Mouse (Mus musculus) lung, embryonic 16.5 days (tissue): ENCODE data around the gene Ankfy1. TPM values are rescaled to one million over a fixed set of nuclear protein-coding genes. Genes with fewer than 3 reads are reported as not detected.
A peak's percentile ranks its signal among the peaks of the same experiment; 100 is the strongest.

ENCODE experiments used
- ATAC-seq: fragments of 200-750 bp; cut with Nextera tagmentation; 2 replicates; pipeline ENCODE4 v1.8.0; 2017; ENCODE audit warnings: low read depth, mild to moderate bottlenecking, moderate library complexity
- H3K27ac ChIP-seq: fragments of 300-500 bp; sonication (generic); 2 replicates; pipeline ENCODE4 v1.5.1; 2014; ENCODE audit warnings: mild to moderate bottlenecking, control low read depth, low read length
- H3K27me3 ChIP-seq: fragments of 300-500 bp; sonication (generic); 2 replicates; pipeline ENCODE4 v1.6.1; 2014; ENCODE audit warnings: low read depth, low read length, mixed read lengths; ENCODE audit not compliant: control insufficient read depth, insufficient read depth
- H3K36me3 ChIP-seq: fragments of 300-500 bp; sonication (generic); 2 replicates; pipeline ENCODE4 v1.6.1; 2014; ENCODE audit warnings: low read length; ENCODE audit not compliant: control insufficient read depth, insufficient read depth
- H3K4me1 ChIP-seq: fragments of 300-500 bp; sonication (generic); replicated peaks from 2 replicates; pipeline ENCODE4 v1.6.1; 2014; ENCODE audit warnings: low read length, mixed read lengths; ENCODE audit not compliant: control insufficient read depth, insufficient read depth
- H3K4me2 ChIP-seq: fragments of 300-500 bp; sonication (generic); 2 replicates; pipeline ENCODE4 v1.6.1; 2014; ENCODE audit warnings: low read depth, low read length, control low read depth
- H3K4me3 ChIP-seq: fragments of 300-500 bp; sonication (generic); 2 replicates; pipeline ENCODE4 v1.5.1; 2014; ENCODE audit warnings: mild to moderate bottlenecking, low read length, control low read depth
- H3K9ac ChIP-seq: fragments of 300-500 bp; sonication (generic); 2 replicates; pipeline ENCODE4 v1.6.1; 2014; ENCODE audit warnings: low read length, control low read depth
- H3K9me3 ChIP-seq: fragments of 300-500 bp; sonication (generic); 2 replicates; pipeline ENCODE4 v1.6.1; 2016; ENCODE audit warnings: low read length; ENCODE audit not compliant: control insufficient read depth
- WGBS: fragments of 180-500 bp; shearing (Covaris S2); extraction: QIAGEN DNeasy Blood & Tissue Kit; methylation state at CpG from one replicate; pipeline ENCODE4 v1.1.7; 2014; 5-methylcytosine and 5-hydroxymethylcytosine counted together
- polyA plus RNA-seq: library from polyadenylated mRNA; unstranded; fragments of >200 nt; fragmentation: Nextera tagmentation; extraction: Ambion mirVana; gene quantifications from 2 replicates; pipeline ENCODE4 v1.2.1, GENCODE M21; 2015

The Ankfy1 gene
- 23.9 and 24.4 TPM in 2 replicates for polyA plus RNA-seq

GRCm38 (mm10) chr11:72689551-72690510 is at the start of gene Ankfy1:
Ankfy1 (plus strand) TSS chr11:72690006.
- peak; percentile 99 for ATAC-seq
- peak within 1 kb of the TSS; percentile 92 for H3K4me2 ChIP-seq
- peaks cover 2% of the 10 kb centered on the region; the same call in 1 of the 2 replicates for H3K36me3 ChIP-seq
- H3K9me3 ChIP-seq = no peaks in the 10 kb centered on the region
- peak within 1 kb of the TSS; percentile 90 for H3K9ac ChIP-seq
- under 1% methylated on average over 56 of the region's 56 CpGs for WGBS
- no peaks in the 10 kb centered on the region for H3K27me3 ChIP-seq
- H3K4me3 ChIP-seq = peak within 1 kb of the TSS; percentile 96
- peaks cover 22% of the 10 kb centered on the region for H3K4me1 ChIP-seq
- H3K27ac ChIP-seq = peak within 1 kb of the TSS; percentile 77

- Histone ChIP-seq H3K4me3 (no peak overlapping the region), H3K27ac (no peak overlapping the region), H3K4me1 (no peaks in the 10 kb centered on the region), H3K9ac (no peak overlapping the region), H3K36me3 (no peaks in the 10 kb centered on the region), H3K9me3 (no peaks in the 10 kb centered on the region), H3K4me2 (no peak overlapping the region), H3K27me3 (no peaks in the 10 kb centered on the region)
- ATAC-seq = no peak
- WGBS = 67% methylated on average over 4 of the region's 4 CpGs
These were observed 47.1 kb upstream of the Ankfy1 start for GRCm38 (mm10) chr11:72642730-72643129.

GRCm38 (mm10) chr11:72645386-72645785 is 44.4 kb upstream of the Ankfy1 start:
- no peaks in the 10 kb centered on the region for H3K4me1 ChIP-seq
- H3K4me2 ChIP-seq = no peak overlapping the region
- 55% methylated on average over 5 of the region's 5 CpGs for WGBS
- no peaks in the 10 kb centered on the region for H3K36me3 ChIP-seq
- no peaks in the 10 kb centered on the region for H3K9me3 ChIP-seq
- no peak overlapping the region for H3K4me3 ChIP-seq
- no peak overlapping the region for H3K9ac ChIP-seq
- no peak overlapping the region for H3K27ac ChIP-seq
- no peaks in the 10 kb centered on the region for H3K27me3 ChIP-seq
- ATAC-seq = no peak

GRCm38 (mm10) chr11:72650347-72650746 is 39.5 kb upstream of the Ankfy1 start:
- H3K27ac ChIP-seq = no peak overlapping the region
- ATAC-seq = no peak
- no peak overlapping the region for H3K9ac ChIP-seq
- H3K36me3 ChIP-seq = no peaks in the 10 kb centered on the region
- no peaks in the 10 kb centered on the region for H3K27me3 ChIP-seq
- 76% methylated on average over 2 of the region's 2 CpGs for WGBS
- no peaks in the 10 kb centered on the region for H3K9me3 ChIP-seq
- H3K4me1 ChIP-seq = no peaks in the 10 kb centered on the region
- no peak overlapping the region for H3K4me2 ChIP-seq
- no peak overlapping the region for H3K4me3 ChIP-seq

- no peak overlapping the region for H3K4me3 ChIP-seq
These were observed 29.9 kb upstream of the Ankfy1 start for GRCm38 (mm10) chr11:72659918-72660317.

GRCm38 (mm10) chr11:72660359-72660758 is 29.4 kb upstream of the Ankfy1 start:
- H3K4me2 ChIP-seq = no peak overlapping the region
- H3K4me3 ChIP-seq = no peak overlapping the region
- no peak overlapping the region for H3K27ac ChIP-seq
- H3K4me1 ChIP-seq = no peaks in the 10 kb centered on the region
- H3K9ac ChIP-seq = no peak overlapping the region
- H3K36me3 ChIP-seq = no peaks in the 10 kb centered on the region
- no peaks in the 10 kb centered on the region for H3K9me3 ChIP-seq
- ATAC-seq = no peak
- no peaks in the 10 kb centered on the region for H3K27me3 ChIP-seq
- 89% methylated on average over 1 of the region's 1 CpGs for WGBS

More at GRCm38 (mm10) chr11:72659918-72660317, 29.9 kb upstream of the Ankfy1 start:
- Histone ChIP-seq H3K27ac (no peak overlapping the region), H3K36me3 (no peaks in the 10 kb centered on the region), H3K4me2 (no peak overlapping the region), H3K27me3 (no peaks in the 10 kb centered on the region), H3K4me1 (no peaks in the 10 kb centered on the region), H3K9ac (no peak overlapping the region), H3K9me3 (no peaks in the 10 kb centered on the region)
- no peak for ATAC-seq

- no peaks in the 10 kb centered on the region for H3K36me3 ChIP-seq
- H3K27me3 ChIP-seq = no peaks in the 10 kb centered on the region
- no peak overlapping the region for H3K4me2 ChIP-seq
- WGBS = 84% methylated on average over 4 of the region's 4 CpGs
- no peak overlapping the region for H3K9ac ChIP-seq
- H3K4me1 ChIP-seq = no peaks in the 10 kb centered on the region
- H3K4me3 ChIP-seq = no peak overlapping the region
- H3K27ac ChIP-seq = no peak overlapping the region
- no peaks in the 10 kb centered on the region for H3K9me3 ChIP-seq
- ATAC-seq = no peak
These were observed 25.2 kb upstream of the Ankfy1 start for GRCm38 (mm10) chr11:72664641-72665040.

GRCm38 (mm10) chr11:72670634-72671033 is 19.2 kb upstream of the Ankfy1 start:
- no peak overlapping the region for H3K9ac ChIP-seq
- H3K36me3 ChIP-seq = no peaks in the 10 kb centered on the region
- no peaks in the 10 kb centered on the region for H3K27me3 ChIP-seq
- ATAC-seq = no peak
- no peaks in the 10 kb centered on the region for H3K9me3 ChIP-seq
- H3K4me3 ChIP-seq = no peak overlapping the region
- H3K4me2 ChIP-seq = no peak overlapping the region
- no peak overlapping the region for H3K27ac ChIP-seq
- no peaks in the 10 kb centered on the region for H3K4me1 ChIP-seq

GRCm38 (mm10) chr11:72671294-72671988 is 18.4 kb upstream of the Ankfy1 start:
- no peak for ATAC-seq
- Histone ChIP-seq H3K9me3 (no peaks in the 10 kb centered on the region), H3K36me3 (no peaks in the 10 kb centered on the region), H3K9ac (no peak overlapping the region), H3K27me3 (no peaks in the 10 kb centered on the region), H3K27ac (no peak overlapping the region), H3K4me2 (no peak overlapping the region), H3K4me1 (no peaks in the 10 kb centered on the region), H3K4me3 (no peak overlapping the region)
- 50% methylated on average over 6 of the region's 6 CpGs for WGBS
